Mouse (Mus musculus): ENCODE data around the gene Foxp1.

DNA sequence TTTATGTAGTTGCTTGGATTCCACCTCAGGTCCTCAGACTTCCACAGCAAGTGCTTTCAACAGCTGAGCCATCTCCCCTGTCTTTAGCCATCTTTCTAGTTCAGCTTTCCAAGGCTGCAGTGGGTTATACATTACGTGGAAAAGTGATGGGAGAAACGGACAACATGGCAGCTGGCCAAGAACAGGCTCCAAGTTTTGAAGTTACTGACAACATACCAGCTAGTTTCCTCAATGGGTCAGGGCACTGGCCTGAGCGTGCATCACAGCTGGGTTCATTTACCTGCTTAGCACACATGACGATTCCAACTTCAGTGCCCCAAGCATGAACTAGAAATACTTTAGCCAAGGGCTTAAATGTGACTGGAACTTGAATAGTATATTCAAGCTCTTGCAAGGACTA is 404.0 kb downstream of the Foxp1 start:
- TF ChIP-seq POLR2A (IDR thresholded peaks at IDR 0.05; ENCODE audit: insufficient read length, low read depth), result no peak
- TF ChIP-seq MAX (IDR thresholded peaks at IDR 0.05; ENCODE audit: low read depth), result no peak
- TF ChIP-seq REST (IDR thresholded peaks at IDR 0.05; ENCODE audit: insufficient read depth, insufficient read length), result no peak
- TF ChIP-seq E2F4 (IDR thresholded peaks at IDR 0.05; ENCODE audit: insufficient read depth), result no peak
- no peak for TF ChIP-seq SRF (IDR thresholded peaks at IDR 0.05; ENCODE audit: control insufficient read depth, insufficient read length, low read depth)
- TF ChIP-seq USF1 (IDR thresholded peaks at IDR 0.05; ENCODE audit: low read depth), result no peak
- no peak for TF ChIP-seq POLR2AphosphoS2 (IDR thresholded peaks at IDR 0.05; ENCODE audit: insufficient read length, low read depth)
- no peak for TF ChIP-seq MYOG (IDR thresholded peaks at IDR 0.05; ENCODE audit: control insufficient read depth in 1 of 3, insufficient read depth in 1 of 3, insufficient read length in 2 of 3, low read depth in 2 of 3)
- TF ChIP-seq CEBPB (IDR thresholded peaks at IDR 0.05; ENCODE audit: insufficient read depth, poor library complexity, severe bottlenecking), result no peak
